Mouse (Mus musculus) kidney, postnatal 10 days (tissue): ENCODE data around the gene Slc8a1.

Experiments used
- DNase-seq: peaks from one replicate; pipeline ENCODE4 v3.0.0; 2021; ENCODE audit warnings: mixed read lengths

Gene Slc8a1

GRCm38 (mm10) chr17:81416361-81417114 is 321.6 kb downstream of the Slc8a1 start:
- peak; percentile 33 for DNase-seq

DNA sequence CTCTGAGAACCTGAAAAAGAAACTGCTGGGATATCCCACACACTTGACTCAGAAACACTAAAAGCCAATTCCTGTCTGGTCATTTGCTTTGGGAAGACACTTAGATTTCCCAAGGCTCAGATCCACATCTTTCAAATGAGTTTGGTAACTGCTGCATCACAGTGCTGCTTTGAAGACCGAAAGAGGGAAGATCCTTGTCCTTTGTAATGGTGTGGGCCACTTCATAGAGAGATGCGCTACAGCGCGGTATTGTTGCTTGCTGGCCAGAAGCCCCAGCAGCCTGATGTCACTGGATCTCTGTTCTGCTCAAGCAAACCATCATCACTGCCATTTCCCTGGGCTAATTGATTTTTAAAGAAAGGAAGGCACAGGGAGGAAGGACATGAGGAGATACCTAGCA is 325.4 kb downstream of the Slc8a1 start:
- no peak for DNase-seq

GRCm38 (mm10) chr17:81404225-81404624 is 334.0 kb downstream of the Slc8a1 start:
- no peak for DNase-seq

DNA sequence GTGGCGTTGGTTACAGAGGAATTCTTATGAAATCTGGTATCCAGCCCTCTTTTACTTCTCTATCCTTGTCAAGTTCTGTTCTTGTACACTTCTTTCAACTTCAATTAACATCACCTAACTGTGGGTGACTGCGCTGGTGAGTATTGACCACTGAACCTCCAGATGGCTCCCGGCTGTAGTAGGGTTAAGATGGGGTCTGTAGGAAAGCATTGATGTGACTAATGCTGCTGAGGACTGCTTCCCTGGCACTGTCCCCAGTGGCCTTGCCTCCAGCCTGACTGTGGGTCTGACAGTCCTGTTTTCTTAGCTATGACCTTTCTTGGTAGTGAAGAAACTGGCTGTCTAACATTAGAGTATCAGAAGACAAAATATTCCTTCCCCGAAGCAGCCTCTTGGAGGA is 335.1 kb downstream of the Slc8a1 start:
- peak; percentile 47 for DNase-seq

- DNase-seq, result no peak
These were observed 335.5 kb downstream of the Slc8a1 start for GRCm38 (mm10) chr17:81402636-81403035.

DNA sequence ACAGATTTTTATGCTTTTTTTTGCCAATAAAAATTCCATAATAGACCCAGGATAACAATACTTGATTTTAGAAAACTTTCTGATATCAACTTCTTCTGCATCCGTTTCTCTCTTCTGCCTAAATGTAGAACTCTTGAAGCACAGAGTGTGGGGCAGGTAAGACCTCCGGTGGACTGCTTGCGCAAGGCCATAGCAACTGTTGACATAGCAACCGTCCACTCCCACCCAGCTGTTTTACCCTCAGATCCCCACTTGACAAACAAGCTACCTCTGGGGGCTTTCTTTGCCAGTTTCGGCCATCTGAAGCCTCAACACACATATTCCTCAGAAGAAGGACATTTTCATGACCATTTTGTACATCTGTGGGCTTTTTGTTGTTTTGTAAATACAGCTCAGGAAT is 337.8 kb downstream of the Slc8a1 start:
- no peak for DNase-seq

DNA sequence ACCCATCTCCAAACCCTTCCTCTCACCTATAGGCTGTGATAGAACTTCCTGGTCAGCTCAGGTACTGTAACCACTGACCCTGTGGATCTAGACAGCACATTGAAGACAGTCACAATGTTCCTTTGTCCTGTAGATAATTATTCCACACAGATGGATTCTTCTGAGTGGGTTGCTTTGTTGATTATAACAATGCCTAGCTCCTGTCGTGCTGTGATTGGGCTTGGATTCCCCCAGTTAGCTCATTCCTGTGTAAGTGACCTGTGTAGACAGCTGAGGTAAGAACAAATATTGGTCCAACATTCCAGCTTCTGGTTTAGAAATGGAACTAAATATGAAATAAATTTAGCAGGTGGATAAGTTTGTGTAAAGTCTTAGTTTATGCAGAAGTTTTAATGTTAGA is 340.7 kb downstream of the Slc8a1 start:
- DNase-seq, result no peak

DNA sequence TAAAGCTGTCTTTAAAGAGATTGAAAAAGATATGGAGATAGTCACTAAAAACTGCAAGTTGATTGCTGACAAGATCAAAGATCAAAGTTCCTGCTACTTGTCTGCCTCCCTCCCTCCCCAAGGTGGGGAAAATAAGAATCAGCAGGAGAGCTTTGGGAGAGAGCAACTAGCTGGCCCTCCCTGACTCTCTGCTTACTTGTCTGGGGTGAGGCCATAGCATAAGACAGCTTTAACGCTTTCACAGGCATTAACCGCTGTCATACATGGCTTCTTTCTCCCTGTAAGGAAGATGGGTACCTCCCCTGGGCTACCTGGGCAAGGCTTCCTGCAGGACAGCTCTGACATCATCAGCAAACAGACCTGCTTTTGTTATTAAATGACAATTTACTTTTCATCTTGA is 344.1 kb downstream of the Slc8a1 start:
- no peak for DNase-seq

GRCm38 (mm10) chr17:81393040-81393439 is 345.1 kb downstream of the Slc8a1 start:
- no peak for DNase-seq

GRCm38 (mm10) chr17:81391478-81391877 is 346.7 kb downstream of the Slc8a1 start:
- DNase-seq, result no peak

- peak; percentile 20 for DNase-seq
These were observed 347.4 kb downstream of the Slc8a1 start for GRCm38 (mm10) chr17:81390790-81391189.

GRCm38 (mm10) chr17:81386118-81386517 is 352.1 kb downstream of the Slc8a1 start:
- DNase-seq, result no peak

GRCm38 (mm10) chr17:81385476-81385875 is 352.7 kb downstream of the Slc8a1 start:
- no peak for DNase-seq

- peak; percentile 52 for DNase-seq
These were observed 354.7 kb downstream of the Slc8a1 start for GRCm38 (mm10) chr17:81383461-81383860.

DNA sequence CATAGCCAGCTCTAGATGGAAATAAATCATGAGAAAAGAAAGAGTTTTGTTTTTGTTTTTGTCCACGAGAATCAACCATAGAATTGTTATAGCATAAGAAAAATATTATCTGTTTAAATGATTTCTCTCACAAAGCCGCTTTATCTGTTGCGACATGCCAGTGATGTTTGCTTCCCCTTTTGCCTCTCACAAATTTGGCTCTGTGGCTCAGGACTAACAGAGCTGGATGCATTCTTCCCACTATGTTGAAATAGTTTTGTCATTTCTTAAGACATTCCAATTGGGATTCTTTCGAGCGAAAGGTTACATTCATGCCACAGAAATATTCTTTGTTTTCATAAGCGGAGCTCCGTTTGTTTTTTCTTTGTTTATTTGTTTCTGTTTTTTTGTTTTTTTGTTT is 359.7 kb downstream of the Slc8a1 start:
- no peak for DNase-seq

- no peak for DNase-seq
These were observed 360.3 kb downstream of the Slc8a1 start for GRCm38 (mm10) chr17:81377757-81378299.

DNA sequence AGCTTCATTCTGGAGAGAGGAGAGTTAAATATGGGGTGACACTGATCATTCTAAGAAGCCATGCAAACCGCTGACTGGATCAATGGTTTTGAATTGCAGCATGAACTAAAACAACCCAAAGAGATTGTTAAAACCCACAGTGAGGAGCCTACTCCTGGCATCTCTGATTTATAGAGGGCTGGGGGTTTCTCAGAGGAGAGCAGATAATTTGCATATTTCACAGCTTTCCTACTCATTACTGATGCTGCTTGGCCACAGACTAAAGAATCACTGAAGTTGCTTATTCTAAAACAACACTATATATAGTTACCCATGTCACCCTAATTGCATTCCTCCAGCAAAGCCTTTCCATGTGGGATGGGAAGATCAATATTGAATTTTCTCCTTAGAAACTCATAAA is 361.0 kb downstream of the Slc8a1 start:
- DNase-seq, result no peak

- no peak for DNase-seq
These were observed 362.3 kb downstream of the Slc8a1 start for GRCm38 (mm10) chr17:81375901-81376300.

- DNase-seq, result no peak
These were observed 369.1 kb downstream of the Slc8a1 start for GRCm38 (mm10) chr17:81369036-81369435.

- no peak for DNase-seq
These were observed 369.7 kb downstream of the Slc8a1 start for GRCm38 (mm10) chr17:81368503-81368902.

- no peak for DNase-seq
These were observed 374.8 kb downstream of the Slc8a1 start for GRCm38 (mm10) chr17:81363368-81363767.

GRCm38 (mm10) chr17:81360571-81360970 is 377.6 kb downstream of the Slc8a1 start:
- DNase-seq, result no peak

DNA sequence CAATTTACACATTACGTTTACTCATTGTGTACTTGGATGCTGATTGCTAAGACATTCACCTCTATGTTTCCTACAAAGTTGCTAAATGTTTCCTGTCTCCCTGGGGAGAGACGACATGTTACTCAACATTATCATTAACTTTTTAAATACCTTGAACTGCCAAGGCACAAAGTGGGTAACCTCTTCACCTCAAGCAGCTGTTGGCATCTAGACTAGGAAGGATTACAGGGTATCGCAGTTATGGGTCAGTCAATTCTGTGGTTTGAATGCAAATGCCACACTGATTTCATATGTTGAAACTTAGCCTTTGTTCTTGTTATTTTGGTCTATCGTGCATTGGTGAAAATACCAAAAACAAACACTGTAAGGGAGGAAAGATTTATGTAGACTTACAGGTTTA is 378.1 kb downstream of the Slc8a1 start:
- DNase-seq, result no peak

GRCm38 (mm10) chr17:81336024-81336754 is 402.0 kb downstream of the Slc8a1 start:
- no peak for DNase-seq
